Mouse (Mus musculus) neural tube, embryonic 15.5 days (tissue): Measurements from ENCODE around the gene Plekhb1. TPM values are rescaled to one million over a fixed set of nuclear protein-coding genes. Genes with fewer than 3 reads are reported as not detected.

Source experiments
- ATAC-seq: fragments of 200-750 bp; cut with Nextera tagmentation; 2 replicates; pipeline ENCODE4 v1.8.0; 2017; ENCODE audit warnings: mild to moderate bottlenecking, moderate TSS enrichment, moderate library complexity; ENCODE audit not compliant: low FRiP score
- H3K27ac ChIP-seq: fragments of 300-500 bp; sonication (generic); replicated peaks from 2 replicates; pipeline ENCODE4 v1.5.1; 2015; ENCODE audit warnings: mild to moderate bottlenecking, inconsistent platforms
- H3K27me3 ChIP-seq: fragments of 300-500 bp; sonication (generic); replicated peaks from 2 replicates; pipeline ENCODE4 v1.6.1; 2015; ENCODE audit warnings: inconsistent platforms
- H3K36me3 ChIP-seq: fragments of 300-500 bp; sonication (generic); 2 replicates; pipeline ENCODE4 v1.6.1; 2015; ENCODE audit warnings: inconsistent platforms
- H3K4me1 ChIP-seq: fragments of 300-500 bp; sonication (generic); 2 replicates; pipeline ENCODE4 v1.6.1; 2015; ENCODE audit warnings: inconsistent platforms
- H3K4me2 ChIP-seq: fragments of 300-500 bp; sonication (generic); 2 replicates; pipeline ENCODE4 v1.6.1; 2015; ENCODE audit warnings: inconsistent platforms, mild to moderate bottlenecking, moderate library complexity
- H3K4me3 ChIP-seq: fragments of 300-500 bp; sonication (generic); replicated peaks from 2 replicates; pipeline ENCODE4 v1.5.1; 2015; ENCODE audit warnings: mild to moderate bottlenecking, inconsistent platforms
- H3K9ac ChIP-seq: fragments of 300-500 bp; sonication (generic); replicated peaks from 2 replicates; pipeline ENCODE4 v1.6.1; 2015; ENCODE audit warnings: mild to moderate bottlenecking, inconsistent platforms
- H3K9me3 ChIP-seq: fragments of 300-500 bp; sonication (generic); replicated peaks from 2 replicates; pipeline ENCODE4 v1.6.1; 2016; ENCODE audit warnings: inconsistent platforms
- WGBS: fragments of 180-500 bp; shearing (Covaris S2); methylation state at CpG from one replicate; pipeline ENCODE4 v1.1.7; 2015; ENCODE audit warnings: mixed read lengths; 5-methylcytosine and 5-hydroxymethylcytosine counted together
- polyA plus RNA-seq: library from polyadenylated mRNA; unstranded; fragments of >200 nt; fragmentation: Nextera tagmentation; extraction: Ambion mirVana; gene quantifications from 2 replicates; pipeline ENCODE4 v1.2.1, GENCODE M21; 2015

The Plekhb1 gene
- 31.0 and 33.9 TPM in 2 replicates for polyA plus RNA-seq

- Histone ChIP-seq H3K36me3 (no peaks in the 10 kb centered on the region), H3K9me3 (no peaks in the 10 kb centered on the region), H3K4me2 (peak within 1 kb of the TSS; percentile 47), H3K4me3 (no peak within 1 kb of the TSS), H3K27me3 (no peaks in the 10 kb centered on the region), H3K4me1 (peaks cover 22% of the 10 kb centered on the region), H3K9ac (0 out of 2 replicates have a peak within 1 kb of the TSS, but pooled peaks have one; percentile 18), H3K27ac (peak within 1 kb of the TSS; percentile 43)
- no peak for ATAC-seq
- WGBS: 80% methylated on average over 8 of the region's 8 CpGs
Measured at GRCm38 (mm10) chr7:100662231-100662630, at the start of gene Plekhb1. Gene Plekhb1 (minus strand): TSS chr7:100662414.

- H3K4me3 ChIP-seq: peak overlapping the region; percentile 91
- H3K27ac ChIP-seq: peak overlapping the region; percentile 100
- no peaks in the 10 kb centered on the region for H3K36me3 ChIP-seq
- peak overlapping the region; percentile 99 for H3K9ac ChIP-seq
- ATAC-seq: peak; percentile 64; the same call in 1 of the 2 replicates
- H3K27me3 ChIP-seq: no peaks in the 10 kb centered on the region
- H3K4me2 ChIP-seq: peak overlapping the region; percentile 73
- H3K4me1 ChIP-seq: peaks cover 25% of the 10 kb centered on the region
- H3K9me3 ChIP-seq: no peaks in the 10 kb centered on the region
- WGBS: 1% methylated on average over 23 of the region's 23 CpGs
Measured at GRCm38 (mm10) chr7:100706883-100707480, 44.8 kb upstream of the Plekhb1 start.

GRCm38 (mm10) chr7:100706143-100706841 lies 44.1 kb upstream of the Plekhb1 start, which contains the start of gene Fam168a:
Gene Fam168a (plus strand): TSS chr7:100706635.
- H3K27ac ChIP-seq: peak within 1 kb of the TSS; percentile 100
- no peaks in the 10 kb centered on the region for H3K27me3 ChIP-seq
- ATAC-seq: peak; percentile 96
- H3K4me3 ChIP-seq: peak within 1 kb of the TSS; percentile 91
- peak within 1 kb of the TSS; percentile 73 for H3K4me2 ChIP-seq
- H3K9ac ChIP-seq: peak within 1 kb of the TSS; percentile 99
- H3K36me3 ChIP-seq: no peaks in the 10 kb centered on the region
- H3K4me1 ChIP-seq: peaks cover 25% of the 10 kb centered on the region
- H3K9me3 ChIP-seq: no peaks in the 10 kb centered on the region
- WGBS: under 1% methylated on average over 36 of the region's 37 CpGs

- no peak overlapping the region for H3K4me2 ChIP-seq
- 61% methylated on average over 8 of the region's 8 CpGs for WGBS
- no peak for ATAC-seq
- H3K27me3 ChIP-seq: no peaks in the 10 kb centered on the region
- no peak overlapping the region for H3K4me3 ChIP-seq
- no peaks in the 10 kb centered on the region for H3K4me1 ChIP-seq
- H3K9me3 ChIP-seq: no peaks in the 10 kb centered on the region
- no peak overlapping the region for H3K9ac ChIP-seq
- no peaks in the 10 kb centered on the region for H3K36me3 ChIP-seq
- H3K27ac ChIP-seq: no peak overlapping the region
Measured at GRCm38 (mm10) chr7:100699771-100700770, 37.9 kb upstream of the Plekhb1 start.

- Histone ChIP-seq H3K9ac (no peak overlapping the region), H3K36me3 (no peaks in the 10 kb centered on the region), H3K4me2 (no peak overlapping the region), H3K27ac (no peak overlapping the region), H3K9me3 (no peaks in the 10 kb centered on the region), H3K4me3 (no peak overlapping the region), H3K4me1 (no peaks in the 10 kb centered on the region), H3K27me3 (no peaks in the 10 kb centered on the region)
- no peak for ATAC-seq
- 71% methylated on average over 8 of the region's 8 CpGs for whole genome bisulfite sequencing
Measured at GRCm38 (mm10) chr7:100693199-100693598, 31.0 kb upstream of the Plekhb1 start.

- no peaks in the 10 kb centered on the region for H3K27me3 ChIP-seq
- H3K4me3 ChIP-seq: no peak overlapping the region
- no peak overlapping the region for H3K27ac ChIP-seq
- no peak for ATAC-seq
- no peak overlapping the region for H3K4me2 ChIP-seq
- H3K9me3 ChIP-seq: no peaks in the 10 kb centered on the region
- H3K9ac ChIP-seq: no peak overlapping the region
- WGBS: 83% methylated on average over 7 of the region's 7 CpGs
- H3K4me1 ChIP-seq: no peaks in the 10 kb centered on the region
- H3K36me3 ChIP-seq: no peaks in the 10 kb centered on the region
Measured at GRCm38 (mm10) chr7:100688471-100688870, 26.3 kb upstream of the Plekhb1 start.

- Histone ChIP-seq H3K4me2 (no peak overlapping the region), H3K4me3 (no peak overlapping the region), H3K9me3 (no peaks in the 10 kb centered on the region), H3K9ac (no peak overlapping the region), H3K36me3 (no peaks in the 10 kb centered on the region), H3K27me3 (no peaks in the 10 kb centered on the region), H3K27ac (no peak overlapping the region), H3K4me1 (no peaks in the 10 kb centered on the region)
- 45% methylated on average over 13 of the region's 13 CpGs for WGBS
- ATAC-seq: peak; percentile 87
Measured at GRCm38 (mm10) chr7:100685061-100686030, 23.1 kb upstream of the Plekhb1 start.

- Histone ChIP-seq H3K27ac (no peak overlapping the region), H3K9ac (no peak overlapping the region), H3K36me3 (no peaks in the 10 kb centered on the region), H3K4me2 (no peak overlapping the region), H3K9me3 (no peaks in the 10 kb centered on the region), H3K27me3 (no peaks in the 10 kb centered on the region), H3K4me1 (no peaks in the 10 kb centered on the region), H3K4me3 (no peak overlapping the region)
- 54% methylated on average over 7 of the region's 7 CpGs for WGBS
- no peak for ATAC-seq
Measured at GRCm38 (mm10) chr7:100684538-100684937, 22.3 kb upstream of the Plekhb1 start.

GRCm38 (mm10) chr7:100684081-100684480 lies 21.9 kb upstream of the Plekhb1 start:
- ATAC-seq: no peak
- no peaks in the 10 kb centered on the region for H3K9me3 ChIP-seq
- no peak overlapping the region for H3K4me2 ChIP-seq
- no peak overlapping the region for H3K27ac ChIP-seq
- H3K27me3 ChIP-seq: no peaks in the 10 kb centered on the region
- H3K9ac ChIP-seq: no peak overlapping the region
- no peaks in the 10 kb centered on the region for H3K4me1 ChIP-seq
- 74% methylated on average over 5 of the region's 5 CpGs for WGBS
- H3K4me3 ChIP-seq: no peak overlapping the region
- no peaks in the 10 kb centered on the region for H3K36me3 ChIP-seq

GRCm38 (mm10) chr7:100683241-100683640 lies 21.0 kb upstream of the Plekhb1 start:
- Histone ChIP-seq H3K27ac (no peak overlapping the region), H3K27me3 (no peaks in the 10 kb centered on the region), H3K36me3 (no peaks in the 10 kb centered on the region), H3K4me3 (no peak overlapping the region), H3K4me1 (no peaks in the 10 kb centered on the region), H3K4me2 (no peak overlapping the region), H3K9me3 (no peaks in the 10 kb centered on the region), H3K9ac (no peak overlapping the region)
- ATAC-seq: no peak
- WGBS: 74% methylated on average over 1 of the region's 1 CpGs
